Mouse (Mus musculus): Measurements from ENCODE around the gene Fbxw13.
A peak's percentile ranks its signal among the peaks of the same experiment; 100 is the strongest.
"Not testable (repeated sequence)": the region's sequence is repeated elsewhere in the genome, so short reads cannot be mapped to it uniquely, and the experiment has no call there.

The Fbxw13 gene

GRCm38 (mm10) chr9:109195875-109196274 is at the start of gene Fbxw13:
Gene Fbxw13 (minus strand): TSS chr9:109195975.
- DNase-seq, result not testable (repeated sequence)

- DNase-seq, result no peak
Observed at GRCm38 (mm10) chr9:109234654-109235053, 38.9 kb upstream of the Fbxw13 start, which contains the start of gene Fbxw20. Gene Fbxw20 (minus strand): TSS chr9:109234754.

- DNase-seq, result peak in 1 of 2 experiments; percentile 12
Observed at GRCm38 (mm10) chr9:109218449-109218848, 22.7 kb upstream of the Fbxw13 start.

GRCm38 (mm10) chr9:109201347-109201746 is 5.6 kb upstream of the Fbxw13 start:
- DNase-seq, result not testable (repeated sequence)

- no peak for DNase-seq
Observed at GRCm38 (mm10) chr9:109200349-109200748, 4.6 kb upstream of the Fbxw13 start.

GRCm38 (mm10) chr9:109199353-109199752 is 3.6 kb upstream of the Fbxw13 start:
- no peak for DNase-seq

GRCm38 (mm10) chr9:109177208-109177607 is 18.6 kb downstream of the Fbxw13 start:
- no peak for DNase-seq

GRCm38 (mm10) chr9:109176301-109176700 is 19.5 kb downstream of the Fbxw13 start:
- no peak for DNase-seq

- no peak for DNase-seq
Observed at GRCm38 (mm10) chr9:109167316-109167715, 28.5 kb downstream of the Fbxw13 start.

GRCm38 (mm10) chr9:109161941-109162340 is 33.8 kb downstream of the Fbxw13 start, which contains the start of gene Fbxw21:
Gene Fbxw21 (minus strand): TSS chr9:109162041.
- DNase-seq, result no peak

GRCm38 (mm10) chr9:109140414-109140813 is 55.4 kb downstream of the Fbxw13 start:
- DNase-seq, result peak in 1 of 2 experiments; percentile 26

GRCm38 (mm10) chr9:109130076-109130475 is 65.7 kb downstream of the Fbxw13 start:
- DNase-seq, result no peak
